ENCODE assay signal across 9 mouse cellular contexts in the genomic region with DNA sequence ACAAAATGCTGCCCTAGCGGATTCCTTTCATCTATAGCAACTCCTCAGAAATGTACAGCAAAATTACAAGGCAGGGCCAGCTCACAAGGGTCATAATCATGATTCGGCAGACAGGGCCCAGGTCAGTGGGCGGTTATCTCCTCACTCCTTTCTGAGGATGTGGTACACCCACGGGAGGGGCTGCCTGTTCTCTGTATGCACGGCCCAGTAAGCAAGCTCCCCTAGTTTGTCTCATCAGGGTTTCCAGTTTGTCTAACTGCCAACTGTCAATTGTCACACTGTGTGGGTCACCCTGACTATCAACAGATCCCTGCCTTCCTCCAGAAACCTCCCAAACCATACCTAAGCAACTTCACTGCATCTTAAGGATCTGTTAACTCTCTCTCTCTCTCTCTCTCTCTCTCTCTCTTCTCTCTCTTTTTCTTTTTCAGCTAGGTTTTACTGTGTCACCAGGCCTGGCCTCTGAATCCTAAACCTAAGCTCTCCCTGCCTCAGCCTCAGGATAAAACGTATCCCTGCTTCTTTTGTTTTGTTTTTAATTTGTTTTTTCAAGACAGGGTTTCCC. TPM values are rescaled to one million over a fixed set of nuclear protein-coding genes. Genes with fewer than 3 reads are reported as not detected.
DNase-seq lines count a peak whose midpoint lies in the region; ATAC-seq and TF ChIP-seq lines count a peak whose summit lies in the region.
"Had no signal": no experiment of that assay in that cellular context is flagged by ENCODE, and none has a peak within 500 bp of the region (broad histone marks: within the 10 kb centered on the region; RNA-seq: fewer than 3 reads in every experiment).

No protein-coding gene starts in this region.

- H3K4me1 ChIP-seq in hindbrain, embryonic 13.5 days (replicated peaks): peaks cover 11% of the 10 kb centered on the region; the same call in 1 of the 2 replicates
- H3K4me1 ChIP-seq in hindbrain, embryonic 12.5 days: 0 out of 2 replicates have a peak, but pooled peaks cover 4% of the 10 kb centered on the region
- H3K4me1 ChIP-seq in G1E (ENCODE audit: insufficient read depth, low read depth, low read length): peaks cover 100% of the 10 kb centered on the region

- 60% methylated on average over 6 of the region's 6 CpGs for WGBS in hindbrain, embryonic 13.5 days
- WGBS in hindbrain, embryonic 12.5 days: 50% methylated on average over 6 of the region's 6 CpGs

- H3K4me3 ChIP-seq in hindbrain, embryonic 13.5 days: no peak overlapping the region
- H3K4me3 ChIP-seq in hindbrain, embryonic 12.5 days: no peak overlapping the region
- H3K4me3 ChIP-seq in G1E (ENCODE audit: low read depth, low read length): peak overlapping the region; percentile 69; the same call in 1 of the 2 replicates

- no peaks in the 10 kb centered on the region for H3K27me3 ChIP-seq in hindbrain, embryonic 13.5 days
- H3K27me3 ChIP-seq in hindbrain, embryonic 12.5 days: no peaks in the 10 kb centered on the region
- no peaks in the 10 kb centered on the region for H3K27me3 ChIP-seq in G1E (ENCODE audit: insufficient read depth, low read length)

- ATAC-seq in hindbrain, embryonic 13.5 days (ENCODE audit: low FRiP score): no peak
- ATAC-seq in hindbrain, embryonic 12.5 days (ENCODE audit: low FRiP score): no peak
- ATAC-seq in G1E (ENCODE audit: extremely low read depth, insufficient number of reproducible peaks, low FRiP score, poor library complexity, severe bottlenecking): peak; percentile 92
- ATAC-seq in granulocyte monocyte progenitor cell, adult 5-6 weeks (replicated peaks; ENCODE audit: poor library complexity, severe bottlenecking): peak; percentile 6; the same call in 1 of the 2 replicates
- ATAC-seq in neutrophil, adult 5-6 weeks (ENCODE audit: extremely low read depth, insufficient number of reproducible peaks, low FRiP score, poor library complexity, severe bottlenecking): peak; percentile 18; the same call in 1 of the 2 replicates
- ATAC-seq in cerebellum, adult (ENCODE audit: insufficient number of reproducible peaks, low FRiP score, low TSS enrichment): no peak

- H3K4me2 ChIP-seq in hindbrain, embryonic 13.5 days: no peak overlapping the region
- no peak overlapping the region for H3K4me2 ChIP-seq in hindbrain, embryonic 12.5 days (replicated peaks)

- TF ChIP-seq CTCF in G1E (IDR thresholded peaks at IDR 0.05; ENCODE audit: low read depth, low read length): no peak

- H3K9me3 ChIP-seq in hindbrain, embryonic 13.5 days: no peaks in the 10 kb centered on the region
- H3K9me3 ChIP-seq in hindbrain, embryonic 12.5 days (replicated peaks): no peaks in the 10 kb centered on the region
- H3K9me3 ChIP-seq in G1E (replicated peaks): no peaks in the 10 kb centered on the region

- 0 out of 2 replicates have a peak overlapping the region, but pooled peaks have one; percentile 8 for H3K27ac ChIP-seq in hindbrain, embryonic 13.5 days
- H3K27ac ChIP-seq in hindbrain, embryonic 12.5 days: no peak overlapping the region

- DNase-seq in G1E (ENCODE audit: low spot score): peak; percentile 87
- no peak for DNase-seq in cerebellum, adult 9-11 months
- no peak for DNase-seq in kidney, postnatal 36 days
- DNase-seq: cerebellum, postnatal 36 days had no signal

- no peak overlapping the region for H3K9ac ChIP-seq in hindbrain, embryonic 13.5 days
- H3K9ac ChIP-seq in hindbrain, embryonic 12.5 days: no peak overlapping the region

- H3K36me3 ChIP-seq in hindbrain, embryonic 13.5 days: no peaks in the 10 kb centered on the region
- H3K36me3 ChIP-seq in hindbrain, embryonic 12.5 days: no peaks in the 10 kb centered on the region
- peaks cover 70% of the 10 kb centered on the region for H3K36me3 ChIP-seq in G1E (replicated peaks)

RNA-seq across cellular contexts. Expression of a gene that starts 55.5 kb away (rescaled TPM):
- 10.5 and 10.9 TPM in 2 replicates for polyA plus RNA-seq in hindbrain, embryonic 13.5 days (2015; fragmentation: Nextera tagmentation; extraction: Ambion mirVana)
- polyA plus RNA-seq in hindbrain, embryonic 12.5 days (2016; fragmentation: Nextera tagmentation; extraction: Ambion mirVana): 7.2 and 7.7 TPM in 2 replicates
- 62.1 and 66.9 TPM in 2 replicates for total RNA-seq in G1E (2014; fragmentation: Nextera tagmentation)
- 15.6 and 17.3 TPM in 2 replicates for total RNA-seq in G1E (2017)
- 58.6 and 64.7 TPM in 2 replicates for polyA plus RNA-seq in G1E (2012)
- 31.5 and 32.8 TPM in 2 replicates for total RNA-seq in granulocyte monocyte progenitor cell, adult 5-6 weeks (2014; fragmentation: Nextera tagmentation)
- total RNA-seq in granulocyte monocyte progenitor cell, adult 5-6 weeks (2017): 8.3 and 9.9 TPM in 2 replicates
- total RNA-seq in neutrophil, adult 5-6 weeks (2017): 125 and 131 TPM in 2 replicates

Comparison
In these comparisons a context has a peak if more than half of its experiments do, and no peak if none do; other contexts are left out.
1. ATAC-seq: peak in G1E (single experiment), granulocyte monocyte progenitor cell, adult 5-6 weeks (single experiment) and neutrophil, adult 5-6 weeks (single experiment); none in hindbrain, embryonic 13.5 days (single experiment), hindbrain, embryonic 12.5 days (single experiment) and cerebellum, adult (single experiment).